Comparison of ENCODE assay signal across 8 mouse cellular contexts in genomic region chr11:45955127-45955627, GRCm38 (mm10). TPM values are rescaled to one million over a fixed set of nuclear protein-coding genes. Genes with fewer than 3 reads are reported as not detected.
DNase-seq lines count a peak whose midpoint lies in the region; ATAC-seq and TF ChIP-seq lines count a peak whose summit lies in the region.

Gene Thg1l (minus strand): TSS chr11:45955494.

- H3K9me3 ChIP-seq in hindbrain, postnatal 0 days (ENCODE audit: low read length): no peaks in the 10 kb centered on the region

- DNase-seq in WW6 (ENCODE audit: low read depth, low spot score): peak; percentile 85
- peak; percentile 58 to 84 for DNase-seq in cerebellum, postnatal 4 days (ENCODE audit: low spot score in 2 of 2)
- DNase-seq in gastrocnemius, adult 2 months: peak; percentile 93
- DNase-seq in hindbrain, postnatal 0 days (ENCODE audit: low spot score): peak; percentile 96
- peak; percentile 85 to 88 for DNase-seq in left cerebral cortex, adult 2 months (ENCODE audit: extremely low spot score in 1 of 2, low spot score in 2 of 2)
- DNase-seq in right cerebral cortex, adult 2 months (ENCODE audit: low spot score in 2 of 2): peak; percentile 90 to 95
- DNase-seq in urinary bladder, postnatal 14 days (ENCODE audit: low spot score): peak; percentile 91

- no peaks in the 10 kb centered on the region for H3K27me3 ChIP-seq in hindbrain, postnatal 0 days (ENCODE audit: insufficient read depth, low read length)

- WGBS in hindbrain, postnatal 0 days: under 1% methylated on average over 32 of the region's 32 CpGs

- ATAC-seq in hindbrain, postnatal 0 days: peak; percentile 99
- ATAC-seq in megakaryocyte, adult 5-6 weeks (ENCODE audit: poor library complexity, severe bottlenecking): peak; percentile 98

- H3K9ac ChIP-seq in hindbrain, postnatal 0 days (replicated peaks; ENCODE audit: low read length): peak within 1 kb of the TSS; percentile 45

- peak within 1 kb of the TSS; percentile 98 for H3K27ac ChIP-seq in gastrocnemius, adult 2 months
- H3K27ac ChIP-seq in hindbrain, postnatal 0 days: peak within 1 kb of the TSS; percentile 82; the same call in 1 of the 2 replicates
- peak within 1 kb of the TSS; percentile 90 for H3K27ac ChIP-seq in left cerebral cortex, adult 2 months

- peak within 1 kb of the TSS; percentile 52 for H3K4me2 ChIP-seq in hindbrain, postnatal 0 days (ENCODE audit: low read depth, low read length)

- peak within 1 kb of the TSS; percentile 78 for H3K4me3 ChIP-seq in gastrocnemius, adult 2 months
- H3K4me3 ChIP-seq in hindbrain, postnatal 0 days (ENCODE audit: low read length): peak within 1 kb of the TSS; percentile 69
- H3K4me3 ChIP-seq in left cerebral cortex, adult 2 months: peak within 1 kb of the TSS; percentile 87

- H3K36me3 ChIP-seq in hindbrain, postnatal 0 days (ENCODE audit: insufficient read depth, low read length): peaks cover 13% of the 10 kb centered on the region

- TF ChIP-seq CTCF in gastrocnemius, adult 2 months (IDR thresholded peaks at IDR 0.05): no peak
- peak; percentile 25; the same call in 1 of the 2 replicates for TF ChIP-seq CTCF in hindbrain, postnatal 0 days (IDR thresholded peaks at IDR 0.05; ENCODE audit: low read depth)
- no peak for TF ChIP-seq CTCF in left cerebral cortex, adult 2 months (IDR thresholded peaks at IDR 0.05)

- no peaks in the 10 kb centered on the region for H3K4me1 ChIP-seq in hindbrain, postnatal 0 days (ENCODE audit: insufficient read depth, low read length)

- intact Hi-C loops in gastrocnemius, adult 2 months (cut with DNase I): no loop called here
- intact Hi-C loops in left cerebral cortex, adult 2 months (cut with DNase I): no loop called here

RNA-seq across cellular contexts. Expression of gene Thg1l, which starts in this region (rescaled TPM):
- total RNA-seq in gastrocnemius, adult 2 months (2021): 1 to 10 TPM; 2.3 to 2.9 TPM
- total RNA-seq in hindbrain, postnatal 0 days (2014; rRNA removed): 11.4 and 13.3 TPM in 2 replicates
- 8.8 and 10.6 TPM in 2 replicates for polyA plus RNA-seq in hindbrain, postnatal 0 days (2015; fragmentation: Nextera tagmentation; extraction: Ambion mirVana)
- 10 to 100 TPM; 10.4 to 12.2 TPM for total RNA-seq in left cerebral cortex, adult 2 months (2021)
- total RNA-seq in megakaryocyte, adult 5-6 weeks (2015): 6.1 and 9.8 TPM in 2 replicates
- total RNA-seq in megakaryocyte, adult 5-6 weeks (2017): 12.8 and 13.0 TPM in 2 replicates

Comparison
In these comparisons a context has a peak if more than half of its experiments do, and no peak if none do; other contexts are left out.
1. Peak in every context shown above with its lines: DNase-seq, ATAC-seq, H3K4me3 ChIP-seq and H3K27ac ChIP-seq.